Mouse (Mus musculus) thymus, adult 2 months (tissue): ENCODE data around the gene Ccdc102a. TPM values are rescaled to one million over a fixed set of nuclear protein-coding genes. Genes with fewer than 3 reads are reported as not detected.

Experiments
- DNase-seq: peaks from one replicate; pipeline ENCODE4 v3.0.0; 2021
- H3K27ac ChIP-seq: fragments of 200-500 bp; 2 replicates; pipeline ENCODE4 v1.5.1; 2012; ENCODE audit warnings: low read length, control low read depth; ENCODE audit not compliant: control insufficient read depth, insufficient read depth
- H3K27me3 ChIP-seq: fragments of 200-500 bp; 2 replicates; pipeline ENCODE4 v1.6.1; 2012; ENCODE audit warnings: mild to moderate bottlenecking, low read length, moderate library complexity, mixed read lengths; ENCODE audit not compliant: control insufficient read depth, insufficient read depth
- H3K36me3 ChIP-seq: fragments of 200-500 bp; 2 replicates; pipeline ENCODE4 v1.6.1; 2012; ENCODE audit warnings: mild to moderate bottlenecking, low read length, moderate library complexity; ENCODE audit not compliant: control insufficient read depth, insufficient read depth
- H3K4me1 ChIP-seq: fragments of 200-500 bp; replicated peaks from 2 replicates; pipeline ENCODE4 v1.6.1; 2012; ENCODE audit warnings: low read length; ENCODE audit not compliant: control insufficient read depth, insufficient read depth
- H3K4me3 ChIP-seq: fragments of 200-500 bp; 2 replicates; pipeline ENCODE4 v1.5.1; 2012; ENCODE audit warnings: mild to moderate bottlenecking, low read length, control low read depth, moderate library complexity; ENCODE audit not compliant: control insufficient read depth, insufficient read depth
- CTCF ChIP-seq: fragments of 200-500 bp; IDR thresholded peaks from 2 replicates; pipeline ENCODE4 v1.5.1; 2012; ENCODE audit warnings: mild to moderate bottlenecking, control low read depth, low read length, moderate library complexity, borderline replicate concordance; ENCODE audit not compliant: control insufficient read depth, poor library complexity, insufficient read depth; ENCODE audit errors: extremely low read depth
- POLR2A ChIP-seq: fragments of 200-500 bp; IDR thresholded peaks from 2 replicates; pipeline ENCODE4 v1.6.1; 2012; ENCODE audit warnings: mild to moderate bottlenecking, low read length, control low read depth, moderate library complexity; ENCODE audit not compliant: control insufficient read depth, poor library complexity, insufficient read depth; ENCODE audit errors: extremely low read depth
- WGBS: fragments of 180-500 bp; shearing (Covaris S2); methylation state at CpG from one replicate; pipeline ENCODE4 v1.1.7; 2018; 5-methylcytosine and 5-hydroxymethylcytosine counted together
- polyA plus RNA-seq: library from polyadenylated mRNA; depleted of rRNA; stranded (reverse); fragments of >200 nt; gene quantifications from 2 replicates; pipeline ENCODE4 v1.2.3, GENCODE M21; 2012

Gene Ccdc102a
- polyA plus RNA-seq, 1 experiment: 7.2 TPM

DNA sequence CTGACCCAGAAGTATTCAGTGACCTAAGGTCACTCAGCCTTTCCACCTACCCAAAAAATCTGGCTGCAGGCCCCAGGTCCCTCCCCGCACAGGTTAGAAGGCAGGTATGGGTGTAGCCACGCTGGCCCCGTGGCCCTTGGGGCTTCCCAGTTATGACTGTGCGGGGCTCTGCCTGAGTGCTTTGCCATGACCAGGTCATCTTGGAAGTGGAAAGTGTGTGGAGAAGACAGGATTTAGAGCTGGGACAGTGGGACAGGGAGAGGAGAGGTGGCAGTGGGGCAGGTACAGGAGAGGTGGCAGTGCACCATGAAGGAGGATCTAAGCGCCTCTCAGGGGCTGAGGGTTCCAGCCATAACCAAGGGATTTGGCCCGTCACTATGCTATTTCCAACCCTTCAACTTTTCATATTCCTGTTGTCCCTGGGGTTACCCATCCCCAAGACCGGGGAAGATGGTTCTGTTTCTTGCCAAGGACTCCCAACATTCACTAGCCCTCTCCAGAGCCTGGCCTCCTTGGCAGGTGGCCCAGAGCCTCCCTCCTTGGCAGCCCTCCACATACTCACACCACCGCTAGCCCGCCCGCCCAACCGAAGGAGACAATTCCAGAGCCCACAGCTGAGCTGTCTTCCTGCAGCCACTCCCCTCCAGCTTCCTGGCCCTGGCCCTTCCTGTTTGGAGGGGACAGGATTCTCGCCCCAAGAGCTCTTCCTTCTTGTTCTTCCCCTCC lies 13.3 kb downstream of the Ccdc102a start:
- no peak overlapping the region for H3K27ac ChIP-seq
- no peak for DNase-seq
- 91% methylated on average over 12 of the region's 12 CpGs for WGBS
- TF ChIP-seq CTCF (no peak), POLR2A (no peak)
- H3K36me3 ChIP-seq: no peaks in the 10 kb centered on the region
- H3K4me1 ChIP-seq: peaks cover 7% of the 10 kb centered on the region
- no peak overlapping the region for H3K4me3 ChIP-seq
- H3K27me3 ChIP-seq: no peaks in the 10 kb centered on the region

DNA sequence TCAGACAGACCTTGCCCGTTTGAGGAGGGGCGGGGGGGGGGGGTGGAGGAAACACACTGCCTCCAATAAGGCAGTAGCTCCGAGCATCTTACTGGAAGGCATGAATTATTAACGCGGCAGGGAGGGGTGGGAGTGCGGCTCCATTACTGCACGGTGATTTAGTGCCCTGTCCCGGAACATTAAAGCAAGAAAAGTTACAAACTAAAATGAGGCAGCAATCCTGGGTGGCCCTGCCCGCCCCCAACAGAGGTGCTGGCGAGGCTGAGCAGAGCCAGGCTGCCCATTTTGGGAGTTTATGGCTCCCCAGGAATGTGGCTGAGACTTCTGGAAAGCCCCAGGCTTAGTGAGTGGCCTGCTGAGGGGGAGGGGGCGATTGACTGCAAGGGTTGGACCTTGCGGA lies 14.2 kb downstream of the Ccdc102a start:
- H3K4me1 ChIP-seq: peaks cover 7% of the 10 kb centered on the region
- DNase-seq: no peak
- TF ChIP-seq CTCF (no peak), POLR2A (no peak)
- no peaks in the 10 kb centered on the region for H3K27me3 ChIP-seq
- no peaks in the 10 kb centered on the region for H3K36me3 ChIP-seq
- no peak overlapping the region for H3K27ac ChIP-seq
- WGBS: 90% methylated on average over 12 of the region's 12 CpGs
- H3K4me3 ChIP-seq: no peak overlapping the region

DNA sequence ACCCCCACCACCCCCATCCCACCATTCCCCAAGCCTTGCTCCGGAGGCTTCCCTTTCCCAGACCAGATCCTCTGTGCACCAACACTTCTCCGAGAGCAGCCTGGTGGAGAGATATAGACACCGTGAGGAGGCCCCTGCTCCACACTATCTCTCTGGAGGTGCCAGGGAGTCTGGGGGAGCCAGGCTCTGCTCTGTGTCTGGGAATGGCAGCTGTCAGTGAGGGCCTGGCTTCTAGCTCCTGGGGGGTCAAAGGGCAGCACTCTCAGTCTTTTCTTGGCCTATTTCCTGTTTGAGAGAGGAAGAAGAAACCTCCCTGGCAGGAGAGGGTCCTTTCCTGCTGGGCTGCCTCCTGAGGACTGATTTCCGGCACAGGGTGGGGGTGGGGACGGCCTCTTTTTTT lies 16.9 kb downstream of the Ccdc102a start:
- WGBS: 65% methylated on average over 5 of the region's 5 CpGs
- TF ChIP-seq POLR2A (no peak), CTCF (no peak)
- Histone ChIP-seq H3K27ac (no peak overlapping the region), H3K4me3 (no peak overlapping the region), H3K36me3 (no peaks in the 10 kb centered on the region), H3K27me3 (no peaks in the 10 kb centered on the region), H3K4me1 (peaks cover 4% of the 10 kb centered on the region)
- no peak for DNase-seq

DNA sequence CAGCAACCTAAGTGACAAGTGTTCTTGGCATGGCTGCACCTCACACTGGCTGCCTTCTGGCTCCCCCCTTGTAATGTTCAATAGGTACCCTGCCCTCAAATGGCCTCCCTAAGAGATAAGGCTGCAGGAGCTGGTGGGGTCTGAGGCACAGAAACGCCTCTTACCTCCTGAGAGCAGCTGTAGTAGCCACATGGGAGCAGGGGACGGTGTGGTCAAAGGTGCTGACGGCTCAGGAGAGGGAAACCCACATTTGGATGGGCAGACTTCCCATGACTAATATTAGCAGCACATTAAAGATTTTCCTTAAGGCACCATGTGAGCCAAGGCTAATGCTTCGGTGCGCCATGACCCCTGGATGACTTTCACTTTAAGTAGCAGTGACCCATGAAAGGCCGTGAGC lies 17.3 kb downstream of the Ccdc102a start:
- H3K27me3 ChIP-seq: no peaks in the 10 kb centered on the region
- H3K4me1 ChIP-seq: peaks cover 4% of the 10 kb centered on the region
- TF ChIP-seq POLR2A: no peak
- TF ChIP-seq CTCF: no peak
- no peaks in the 10 kb centered on the region for H3K36me3 ChIP-seq
- no peak overlapping the region for H3K4me3 ChIP-seq
- DNase-seq: no peak
- WGBS: 83% methylated on average over 6 of the region's 6 CpGs
- H3K27ac ChIP-seq: no peak overlapping the region

DNA sequence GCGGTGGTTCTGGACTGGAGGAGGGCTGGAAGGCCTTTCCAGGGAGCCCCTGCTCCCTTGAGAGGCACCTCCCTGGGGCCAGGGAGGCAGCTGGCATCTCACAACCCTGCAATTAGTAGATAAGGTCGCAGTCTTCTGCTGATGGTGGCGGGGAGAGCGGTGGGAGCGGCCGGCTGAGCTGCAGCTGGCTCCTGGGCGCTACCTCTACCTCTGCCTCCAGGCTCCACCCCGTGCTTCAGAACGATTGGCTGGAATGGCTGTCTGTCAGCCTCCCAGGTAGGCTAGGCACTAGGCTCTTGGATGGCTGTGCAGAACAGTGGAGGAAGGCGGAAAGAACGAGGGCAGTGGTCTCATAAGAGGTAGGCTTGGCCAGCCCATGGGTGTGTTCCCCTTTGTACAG lies 18.6 kb downstream of the Ccdc102a start:
- H3K4me3 ChIP-seq: no peak overlapping the region
- no peak for DNase-seq

DNA sequence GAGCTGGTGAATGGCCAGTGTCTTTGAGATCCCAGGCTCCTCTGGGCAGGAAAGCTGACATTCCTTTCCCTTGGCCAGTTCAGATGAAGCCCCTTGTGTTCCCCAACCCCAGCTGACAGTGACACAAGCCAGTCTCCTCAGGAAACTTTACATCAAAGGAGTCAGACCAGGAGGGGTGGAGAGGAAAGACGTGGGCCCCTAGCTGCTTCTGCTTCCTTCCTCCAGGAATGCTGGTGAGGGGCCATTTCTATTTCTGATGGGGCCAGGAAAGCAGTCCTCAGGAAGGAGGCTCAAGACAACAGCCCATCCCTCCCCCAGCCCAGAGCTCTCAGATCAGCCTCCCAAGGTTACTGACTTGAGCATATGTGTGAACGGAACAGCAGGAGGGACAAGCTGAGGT lies 25.0 kb downstream of the Ccdc102a start:
- Histone ChIP-seq H3K4me3 (no peak overlapping the region), H3K27me3 (no peaks in the 10 kb centered on the region), H3K36me3 (no peaks in the 10 kb centered on the region), H3K4me1 (no peaks in the 10 kb centered on the region), H3K27ac (no peak overlapping the region)
- no peak for TF ChIP-seq CTCF
- WGBS: 65% methylated on average over 2 of the region's 2 CpGs
- no peak for DNase-seq

More for the DNA sequence above, 18.6 kb downstream of the Ccdc102a start:
- Histone ChIP-seq H3K27me3 (no peaks in the 10 kb centered on the region), H3K4me1 (peaks cover 4% of the 10 kb centered on the region), H3K36me3 (no peaks in the 10 kb centered on the region), H3K27ac (no peak overlapping the region)
- TF ChIP-seq POLR2A (no peak), CTCF (no peak)
- 61% methylated on average over 11 of the region's 11 CpGs for WGBS
